Comparison of ENCODE assay signal across 34 mouse cellular contexts in genomic region chr11:52826591-52826990, GRCm38 (mm10).
"Had no signal": no experiment of that assay in that cellular context is flagged by ENCODE, and none has a peak within 500 bp of the region (broad histone marks: within the 10 kb centered on the region; RNA-seq: fewer than 3 reads in every experiment).

No protein-coding gene starts in this region.

- H3K27me3 ChIP-seq: heart, embryonic 12.5 days; heart, embryonic 13.5 days; heart, embryonic 15.5 days; hindbrain, embryonic 12.5 days; hindbrain, embryonic 13.5 days; hindbrain, embryonic 15.5 days; intestine, embryonic 15.5 days; kidney, embryonic 15.5 days had no signal

- H3K36me3 ChIP-seq: heart, embryonic 12.5 days; heart, embryonic 13.5 days; heart, embryonic 15.5 days; hindbrain, embryonic 10.5 days; hindbrain, embryonic 12.5 days; hindbrain, embryonic 13.5 days; hindbrain, embryonic 15.5 days; intestine, embryonic 15.5 days; kidney, embryonic 15.5 days had no signal

- H3K9ac ChIP-seq: heart, embryonic 12.5 days; heart, embryonic 13.5 days; heart, embryonic 15.5 days; hindbrain, embryonic 12.5 days; hindbrain, embryonic 13.5 days; hindbrain, embryonic 14.5 days; hindbrain, embryonic 15.5 days; intestine, embryonic 15.5 days; kidney, embryonic 15.5 days had no signal

- H3K4me2 ChIP-seq: heart, embryonic 11.5 days; heart, embryonic 12.5 days; heart, embryonic 13.5 days; heart, embryonic 15.5 days; hindbrain, embryonic 12.5 days; hindbrain, embryonic 13.5 days; hindbrain, embryonic 14.5 days; hindbrain, embryonic 15.5 days; intestine, embryonic 15.5 days; kidney, embryonic 15.5 days had no signal

- H3K4me3 ChIP-seq: heart, embryonic 12.5 days; heart, embryonic 13.5 days; heart, embryonic 15.5 days; hindbrain, embryonic 10.5 days; hindbrain, embryonic 12.5 days; hindbrain, embryonic 13.5 days; hindbrain, embryonic 15.5 days; intestine, embryonic 15.5 days; kidney, embryonic 15.5 days; layer of hippocampus, adult 2 months; left cerebral cortex, adult 2 months had no signal

- H3K4me1 ChIP-seq: heart, embryonic 12.5 days; heart, embryonic 13.5 days; heart, embryonic 15.5 days; hindbrain, embryonic 10.5 days; hindbrain, embryonic 12.5 days; hindbrain, embryonic 13.5 days; hindbrain, embryonic 15.5 days; intestine, embryonic 15.5 days; kidney, embryonic 15.5 days had no signal

- H3K9me3 ChIP-seq: heart, embryonic 12.5 days; heart, embryonic 13.5 days; heart, embryonic 15.5 days; hindbrain, embryonic 10.5 days; hindbrain, embryonic 12.5 days; hindbrain, embryonic 13.5 days; hindbrain, embryonic 15.5 days; intestine, embryonic 15.5 days; kidney, embryonic 15.5 days had no signal

- ATAC-seq: hindbrain, embryonic 16.5 days; hindbrain, postnatal 0 days; inflammation-experienced regulatory T-cells, adult 6 months; intestine, embryonic 15.5 days; intestine, embryonic 16.5 days; intestine, postnatal 0 days had no signal

- H3K27ac ChIP-seq: heart, embryonic 13.5 days; heart, embryonic 15.5 days; hindbrain, embryonic 10.5 days; hindbrain, embryonic 12.5 days; hindbrain, embryonic 13.5 days; hindbrain, embryonic 14.5 days; hindbrain, embryonic 15.5 days; hindbrain, postnatal 0 days; intestine, embryonic 15.5 days; kidney, embryonic 15.5 days; kidney, postnatal 0 days; layer of hippocampus, adult 2 months; left cerebral cortex, adult 2 months had no signal

- DNase-seq: heart, postnatal 10 days; heart, postnatal 14 days; heart, postnatal 36 days; kidney, adult 11 months; kidney, adult 18-20 months; kidney, adult 2 months; kidney, adult 8-10 months; kidney, adult 9 months; kidney, postnatal 10 days; kidney, postnatal 14 days; kidney, postnatal 25 days; kidney, postnatal 36 days; kidney, postnatal 4 days; layer of hippocampus, adult 9-11 months; layer of hippocampus, postnatal 36 days had no signal
